Mouse (Mus musculus) layer of hippocampus, postnatal 10 days (tissue): ENCODE data around the gene Lypd1. TPM values are rescaled to one million over a fixed set of nuclear protein-coding genes. Genes with fewer than 3 reads are reported as not detected.

ENCODE experiments used
- total RNA-seq, 2 experiments: library from RNA; stranded (reverse); gene quantifications; 2 replicates each; pipeline ENCODE4 v1.2.3; 2021

Gene Lypd1
- total RNA-seq, 2 experiments from 2014 or later = 106 to 113 TPM

Other genes with a start within 250 kb of the Lypd1 start
- under 1 TPM; 0.39 to 0.40 TPM for gene Gpr39, start 236.1 kb downstream of the Lypd1 start, total RNA-seq